Mouse (Mus musculus) WW6 (cell line): ENCODE measurements around the gene Kcnd3.

Experiments used
- DNase-seq: peaks from one replicate; pipeline ENCODE4 v3.0.0-alpha.2; 2013; ENCODE audit warnings: low read depth, low spot score

Gene Kcnd3

DNA sequence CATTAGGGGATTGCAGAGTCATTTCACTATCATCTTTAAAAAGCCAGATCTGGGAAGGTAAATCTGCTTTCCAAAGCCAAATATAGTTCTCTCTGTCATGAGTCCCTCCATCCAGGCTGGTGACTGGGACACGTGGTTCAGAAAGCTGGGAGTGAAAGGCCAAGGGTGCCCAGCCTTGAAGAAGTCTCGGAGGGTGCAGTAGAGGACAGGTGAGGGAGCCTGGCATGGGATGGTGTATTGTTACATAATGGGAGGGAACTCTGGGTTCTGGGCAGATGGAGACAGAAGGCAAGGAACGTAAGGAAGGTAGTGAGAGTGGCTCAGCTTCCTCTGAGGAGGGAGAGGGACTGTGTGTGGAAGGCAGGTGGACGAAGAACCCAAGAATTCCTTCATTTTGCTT, 5.5 kb downstream of the Kcnd3 start:
- DNase-seq, result no peak

DNA sequence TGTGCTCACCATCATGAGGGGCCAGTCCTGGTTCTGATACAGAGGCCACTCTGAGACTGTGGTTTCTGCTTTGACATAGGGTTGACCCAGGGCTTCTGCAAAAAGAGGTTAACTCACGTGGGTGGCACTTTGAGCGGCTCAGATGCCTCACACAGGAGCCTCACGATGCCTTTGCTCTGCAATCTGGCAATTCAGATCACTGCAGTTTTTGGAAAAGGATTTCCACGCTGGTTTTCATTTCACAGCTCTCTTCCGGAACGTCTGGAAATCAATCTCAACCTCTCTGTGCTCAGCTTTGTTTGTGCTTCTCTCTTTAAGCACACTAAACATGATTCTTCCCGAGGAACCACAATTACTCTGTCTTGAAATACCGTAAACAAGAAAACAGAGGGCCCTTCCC, 14.4 kb downstream of the Kcnd3 start:
- DNase-seq, result no peak

DNA sequence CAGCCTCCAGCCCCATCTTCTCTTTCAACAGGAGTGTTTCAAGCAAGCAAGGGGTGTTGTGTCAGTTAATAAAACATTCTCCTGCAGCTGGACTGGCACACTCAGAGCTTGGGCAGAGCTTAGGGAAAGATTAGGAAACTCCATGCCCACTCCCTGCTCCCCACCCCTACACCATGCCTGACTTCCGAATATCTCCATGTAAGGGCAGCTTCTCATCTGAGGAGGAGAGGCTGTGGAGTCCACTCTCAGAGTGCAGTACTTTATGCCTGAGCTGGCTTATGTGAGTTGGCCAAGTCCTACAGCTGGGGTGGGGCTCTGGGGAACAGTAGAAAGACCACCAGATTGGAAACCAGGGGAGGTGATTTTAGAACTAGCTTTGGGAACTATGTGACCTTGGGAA, 20.4 kb downstream of the Kcnd3 start:
- no peak for DNase-seq

DNA sequence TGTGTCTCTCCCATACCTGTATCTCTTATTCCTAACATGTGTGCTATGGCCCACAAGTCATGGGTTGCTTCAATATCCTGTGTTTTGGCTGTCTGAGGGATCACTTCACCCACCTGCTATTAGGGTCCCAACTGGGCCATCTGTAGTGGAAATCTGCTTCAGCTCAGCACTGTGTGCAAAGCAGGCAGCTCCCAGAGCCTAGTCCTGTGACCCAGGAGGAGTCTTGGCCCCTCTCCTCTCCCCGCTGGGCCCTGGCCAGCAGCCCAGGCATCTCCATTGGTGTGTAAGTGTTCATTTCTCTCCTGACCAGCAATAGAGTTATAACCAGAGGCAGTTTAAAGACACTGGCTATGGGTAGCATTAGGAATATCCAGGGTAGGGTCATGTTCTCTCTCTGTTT, 24.3 kb downstream of the Kcnd3 start:
- DNase-seq, result no peak

DNA sequence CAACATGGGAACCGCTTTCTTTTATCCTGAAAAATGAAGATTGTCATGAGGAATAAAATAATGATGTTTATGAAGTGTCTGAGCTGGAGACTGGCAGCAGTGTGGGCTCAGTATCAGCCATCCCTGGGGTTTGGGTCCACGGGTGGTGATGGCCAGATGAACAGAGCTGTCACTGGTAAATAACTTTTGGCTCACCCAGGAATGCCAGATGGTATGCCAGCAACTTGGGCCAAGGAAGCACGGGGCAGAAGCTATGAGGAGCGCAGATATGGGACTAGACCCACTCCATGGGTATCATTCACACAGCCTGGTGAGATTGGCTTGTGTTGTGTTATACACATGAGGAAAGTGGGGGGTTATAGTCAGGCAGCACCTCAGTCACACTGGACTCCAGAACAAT, 26.7 kb downstream of the Kcnd3 start:
- no peak for DNase-seq

DNA sequence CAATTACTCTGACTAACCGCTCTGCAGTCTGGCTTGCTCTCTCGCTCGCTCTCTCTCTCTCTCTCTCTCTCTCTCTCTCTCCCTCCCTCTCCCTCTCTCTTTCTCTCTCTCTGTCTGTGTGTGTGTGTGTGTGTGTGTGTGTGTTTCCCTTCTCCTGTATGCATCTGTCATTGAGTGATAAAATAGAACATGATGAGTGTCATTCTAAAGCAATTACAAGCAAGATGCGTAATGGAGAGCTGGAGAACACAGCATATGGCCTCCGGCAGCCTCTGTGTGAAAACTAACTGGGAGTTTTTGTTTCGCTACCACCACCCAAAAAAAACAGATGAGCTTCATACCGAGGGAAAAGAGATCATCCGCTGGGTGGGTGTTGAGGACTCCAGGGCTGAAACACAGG, 29.3 kb downstream of the Kcnd3 start:
- DNase-seq, result no peak

DNA sequence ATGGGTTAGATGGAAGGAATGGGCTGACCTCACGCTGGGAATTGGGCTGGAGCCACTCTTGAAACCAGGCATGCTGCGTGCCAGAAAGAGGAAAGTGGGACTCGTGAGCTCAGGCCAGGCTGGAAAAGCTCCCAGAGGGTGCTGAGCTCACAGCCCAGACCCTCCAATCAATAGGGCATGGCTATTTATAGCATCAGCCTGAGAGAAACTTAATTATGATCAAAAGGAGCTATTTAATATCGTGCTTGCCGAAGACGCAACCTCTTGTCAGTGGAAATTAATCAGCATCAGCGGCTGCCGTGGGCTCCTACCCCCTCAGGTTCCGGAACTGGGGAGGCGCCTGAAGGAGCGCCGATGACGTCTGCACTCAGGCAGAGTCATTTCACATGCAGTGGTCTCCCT, 31.5 kb downstream of the Kcnd3 start:
- no peak for DNase-seq

DNA sequence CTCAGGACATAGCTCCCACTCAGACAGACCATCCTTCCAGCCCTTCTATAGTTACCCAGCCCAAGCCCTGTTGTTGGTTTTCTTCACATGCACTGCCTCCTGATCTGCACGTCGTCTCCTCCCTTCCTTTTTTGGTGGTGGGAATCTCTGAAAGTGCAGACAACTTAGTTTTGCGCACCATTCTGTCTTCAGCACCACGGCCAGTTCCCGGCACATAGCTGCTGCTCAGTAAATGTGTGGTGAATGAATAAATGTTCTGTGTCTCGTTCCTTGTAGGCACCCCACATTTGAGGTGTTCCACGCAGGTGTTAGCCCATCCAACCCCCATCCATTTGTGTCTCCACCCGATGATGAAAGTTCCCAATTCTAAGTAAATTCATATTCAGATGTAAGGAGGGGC, 35.0 kb downstream of the Kcnd3 start:
- peak; percentile 13 for DNase-seq

DNA sequence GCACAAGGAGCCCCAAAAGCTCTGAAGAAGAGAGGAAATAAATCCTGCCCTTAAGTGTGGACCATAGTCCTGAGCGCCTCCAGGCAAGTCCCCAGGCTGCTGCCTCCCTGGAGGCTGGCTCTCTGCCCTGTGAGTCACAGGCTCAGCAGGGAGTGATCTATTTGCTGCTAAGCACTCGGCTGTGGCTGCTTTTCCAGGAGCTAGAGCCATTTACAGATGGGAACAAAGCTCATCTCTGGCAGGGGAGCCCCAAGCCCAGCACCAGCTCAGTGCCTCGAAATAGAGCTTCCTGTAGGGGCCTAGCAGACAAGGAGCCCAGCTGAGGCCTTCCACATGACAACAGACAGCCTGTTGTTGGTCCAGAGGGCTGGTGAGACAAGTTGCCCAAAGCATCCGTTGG, 37.5 kb downstream of the Kcnd3 start:
- no peak for DNase-seq

DNA sequence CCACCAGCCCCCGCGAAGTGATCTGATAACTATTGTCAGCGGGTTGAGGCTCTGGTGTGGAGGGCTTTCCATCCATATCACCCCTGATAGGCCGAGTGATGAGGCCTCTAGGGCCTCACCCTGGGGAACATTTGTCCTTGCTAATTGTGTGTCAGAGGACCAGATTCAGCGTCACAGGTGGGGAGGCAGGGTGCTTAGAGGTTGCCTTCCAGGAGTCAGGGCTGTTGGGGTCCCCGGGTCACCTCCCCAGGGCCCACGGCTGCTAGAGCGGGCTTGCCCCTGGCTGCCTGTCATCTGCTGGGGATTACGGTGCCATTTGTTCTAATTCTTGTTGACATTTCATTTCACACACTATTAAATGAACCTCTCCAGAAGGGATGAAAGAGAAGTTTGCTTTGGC, 42.8 kb downstream of the Kcnd3 start:
- no peak for DNase-seq

DNA sequence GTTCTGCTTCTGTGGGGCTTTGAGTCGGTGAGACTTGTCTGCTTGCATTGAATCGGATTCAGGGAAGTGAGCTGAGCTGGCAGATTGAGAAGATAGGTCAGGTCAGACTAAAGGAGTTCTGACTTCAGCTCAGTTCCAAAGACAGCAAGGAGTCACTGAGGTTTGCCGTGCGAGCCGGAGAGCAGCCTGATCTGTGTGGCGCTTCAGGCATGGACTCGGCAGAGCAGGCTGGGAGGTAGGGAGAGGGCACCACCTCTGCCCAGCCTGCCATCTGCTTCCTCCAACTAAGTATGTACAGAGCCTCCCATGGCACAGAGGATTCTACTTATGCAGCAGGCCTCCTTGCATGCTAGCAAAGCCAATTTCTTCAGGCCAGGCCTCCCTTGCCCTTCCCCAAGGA, 44.1 kb downstream of the Kcnd3 start:
- no peak for DNase-seq

DNA sequence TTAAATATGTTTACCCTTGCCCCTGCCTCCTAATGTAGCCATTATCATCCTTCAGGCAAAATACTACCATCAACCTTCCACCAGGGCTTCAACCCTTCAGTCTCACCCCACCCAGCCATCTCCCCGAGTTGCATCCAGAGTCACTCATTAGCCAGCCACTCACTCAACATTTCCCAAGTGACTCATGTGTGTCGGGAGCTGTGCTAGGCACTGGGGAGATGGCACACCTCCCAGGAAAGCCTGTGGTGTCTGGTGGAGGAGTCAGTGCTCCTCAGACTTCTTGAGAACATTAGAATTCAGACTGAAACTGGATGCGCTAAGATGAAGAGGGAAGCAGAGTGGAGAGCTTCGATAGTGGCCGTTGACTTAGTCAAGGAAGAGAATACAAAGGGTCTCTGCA, 44.8 kb downstream of the Kcnd3 start:
- no peak for DNase-seq

DNA sequence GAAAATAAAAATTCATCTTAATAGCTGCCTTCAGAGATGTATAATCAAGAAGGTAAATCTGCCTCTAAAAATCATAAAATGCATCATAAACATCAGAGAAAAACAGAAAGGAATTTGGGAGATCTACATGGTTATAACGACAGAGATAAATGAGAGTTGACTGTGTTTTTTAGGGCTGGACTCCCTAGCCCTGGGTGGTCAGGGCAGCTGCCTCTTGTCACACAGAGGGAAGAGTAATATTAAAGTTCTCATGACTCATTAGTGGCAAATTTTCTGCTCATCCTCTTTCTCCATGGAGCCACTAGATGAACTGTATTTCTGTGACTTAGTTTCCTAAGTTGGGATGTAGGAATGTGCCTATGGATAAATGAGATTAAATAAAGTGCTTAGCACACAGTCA, 48.9 kb downstream of the Kcnd3 start:
- no peak for DNase-seq

DNA sequence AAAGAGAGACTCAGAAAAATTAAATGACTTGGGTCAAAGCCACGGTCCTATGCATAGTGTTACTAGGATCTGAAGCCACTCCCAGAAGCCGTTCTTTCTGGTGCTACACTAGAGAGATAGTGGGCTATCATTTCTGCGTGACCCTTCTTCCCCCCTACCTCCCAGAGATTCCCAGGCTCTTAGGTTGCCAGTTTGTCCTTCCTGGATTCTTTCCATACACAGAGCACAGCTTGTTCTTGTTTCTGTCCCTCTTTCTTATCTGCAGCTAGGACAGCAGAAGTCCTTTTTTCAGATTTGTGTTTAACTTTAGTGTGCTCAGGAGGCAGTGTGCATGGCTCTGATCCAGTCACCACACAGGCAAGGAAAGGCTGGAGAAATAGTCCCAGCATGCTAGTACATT, 52.1 kb downstream of the Kcnd3 start:
- no peak for DNase-seq

DNA sequence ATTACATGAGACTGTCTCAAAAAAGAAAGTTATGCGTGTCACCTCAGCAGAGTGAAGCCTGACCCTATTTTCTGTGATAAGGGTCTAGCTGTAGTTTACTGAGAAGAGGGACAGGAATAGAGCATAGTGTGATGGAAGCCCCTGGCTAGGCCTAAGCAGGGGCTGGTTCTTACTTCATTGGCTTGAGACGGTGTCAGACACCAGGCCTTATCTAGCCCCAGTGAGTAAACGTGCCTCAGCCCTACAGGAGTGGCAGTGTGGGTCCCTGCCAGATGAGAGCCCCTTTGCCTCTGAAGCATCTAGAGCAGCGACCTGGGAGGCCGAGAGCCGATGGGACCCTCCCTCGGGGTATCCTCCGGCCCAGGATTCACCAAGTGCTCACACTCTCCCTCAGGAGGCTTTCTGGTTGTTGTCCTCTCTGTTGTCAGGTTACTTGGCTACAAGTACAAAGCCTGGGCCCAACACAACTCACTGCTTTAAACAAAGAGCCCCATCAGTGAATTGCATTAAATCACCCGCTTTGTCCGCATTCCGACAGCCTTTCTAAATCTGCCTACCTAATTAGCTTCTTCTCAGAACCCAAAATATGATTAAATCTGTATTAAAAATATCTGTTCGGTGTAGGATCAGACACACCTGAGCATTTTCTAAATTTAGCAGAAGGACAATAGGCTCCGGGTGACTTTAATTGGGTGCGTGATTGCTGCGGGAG, 53.2 kb downstream of the Kcnd3 start:
- DNase-seq, result no peak

DNA sequence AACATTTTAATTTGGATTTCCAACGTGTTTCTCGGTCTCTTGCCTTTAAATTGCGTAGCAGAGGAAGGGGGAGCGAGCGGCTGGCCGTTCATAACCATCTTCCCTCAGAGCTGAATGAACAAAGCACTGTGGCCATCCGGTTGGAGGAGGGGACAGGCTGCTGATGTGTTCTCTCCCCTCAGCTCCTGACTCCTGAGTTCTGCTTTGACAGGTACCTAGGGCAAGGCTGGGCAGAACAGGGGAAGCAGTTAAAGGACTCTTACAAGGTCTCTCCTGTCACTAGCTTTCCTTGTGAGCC, 53.7 kb downstream of the Kcnd3 start:
- DNase-seq, result no peak

DNA sequence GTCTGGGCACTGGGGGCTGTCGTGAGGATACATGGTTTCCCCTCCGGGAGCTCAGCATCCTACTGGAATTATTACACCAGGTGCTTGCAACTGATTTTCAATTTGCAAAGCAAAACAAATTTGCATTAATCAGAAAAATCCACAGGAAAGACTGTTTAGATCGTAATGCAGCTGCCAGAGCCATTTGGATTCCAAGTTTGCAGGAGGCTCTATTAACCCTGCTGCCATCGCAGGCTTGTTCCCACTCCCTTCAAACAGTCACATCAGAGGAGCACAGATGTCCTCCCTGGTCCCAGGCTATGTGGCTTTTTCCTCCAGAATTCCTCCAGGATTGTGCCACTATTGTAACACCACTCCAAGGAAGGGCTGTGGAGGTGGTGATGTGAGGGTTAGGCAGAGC, 54.5 kb downstream of the Kcnd3 start:
- DNase-seq, result no peak

DNA sequence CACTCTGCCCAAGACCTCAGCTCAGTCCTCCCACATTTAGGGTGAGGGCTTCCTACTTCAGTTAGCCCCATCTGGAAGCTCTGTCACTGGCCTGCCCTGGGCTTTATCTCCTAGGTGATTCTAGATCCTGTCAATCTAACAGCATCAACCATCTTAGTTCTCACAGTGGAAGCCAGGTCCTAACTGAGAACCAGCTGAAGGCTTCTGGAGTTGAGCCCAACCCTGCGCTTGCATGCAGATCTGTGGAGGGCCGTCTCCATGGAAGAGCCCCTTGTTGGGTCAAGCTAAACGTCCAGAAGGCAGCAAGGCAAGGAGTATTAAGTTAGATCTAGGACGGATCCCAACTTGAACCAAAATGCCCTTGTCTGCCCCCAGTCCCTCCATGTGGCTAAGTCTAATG, 57.2 kb downstream of the Kcnd3 start:
- no peak for DNase-seq

DNA sequence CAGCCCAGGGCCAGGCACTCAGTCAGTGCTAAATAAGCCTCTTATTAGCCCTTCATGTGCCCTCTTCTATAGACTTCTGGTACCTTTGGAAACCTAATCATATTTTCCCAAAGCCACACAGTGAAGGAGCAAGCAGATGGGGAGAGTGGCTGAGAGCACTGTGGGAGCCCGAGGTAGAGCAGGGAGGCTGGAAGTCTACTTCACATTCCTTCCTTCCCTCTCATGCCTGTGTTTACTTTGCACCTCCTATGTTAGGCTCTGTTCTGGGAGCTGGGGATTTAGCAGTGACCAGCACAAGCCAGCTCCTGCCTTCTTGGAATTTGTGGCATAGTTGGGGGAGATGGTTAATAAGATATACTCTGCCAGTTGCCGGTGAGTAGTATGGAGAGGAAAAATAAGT, 59.7 kb downstream of the Kcnd3 start:
- no peak for DNase-seq

DNA sequence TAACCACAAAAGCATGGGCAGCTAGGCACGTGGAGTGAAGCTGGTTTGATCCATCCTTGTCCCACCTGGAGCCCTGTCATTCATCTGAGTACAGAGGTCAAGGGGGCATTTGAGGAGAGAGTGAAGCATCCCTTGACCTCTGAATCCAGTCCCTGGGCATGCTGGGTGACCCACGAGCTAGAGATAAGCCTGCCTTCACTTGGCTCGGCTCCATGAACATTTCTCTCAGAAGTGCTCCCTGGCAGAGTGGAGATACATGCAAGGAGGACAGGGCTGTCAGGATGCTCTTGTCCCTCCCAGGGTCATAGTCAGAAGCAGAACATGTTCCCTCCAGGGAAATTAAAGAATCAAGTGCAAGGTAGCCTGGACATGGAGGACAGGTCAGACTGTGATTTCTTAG, 62.1 kb downstream of the Kcnd3 start:
- no peak for DNase-seq

DNA sequence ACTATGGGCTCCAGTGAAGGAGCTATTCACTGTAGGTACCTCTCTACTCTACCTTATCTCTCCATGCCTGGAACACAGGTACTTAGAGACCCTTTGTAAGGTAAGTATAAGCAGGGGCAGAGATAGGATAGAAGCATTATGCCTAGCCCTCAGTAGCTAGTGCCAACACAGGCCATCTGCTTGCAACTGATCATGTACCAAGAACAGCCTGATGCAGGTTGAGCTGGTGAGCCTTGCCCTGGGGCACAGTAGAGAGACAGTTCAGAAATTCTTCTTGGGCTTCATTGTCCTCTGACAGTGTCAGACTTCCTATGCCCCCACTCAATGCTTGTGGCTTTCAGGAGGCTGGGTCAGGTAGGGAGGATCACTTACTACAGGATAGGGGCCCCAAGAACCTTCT, 62.9 kb downstream of the Kcnd3 start:
- no peak for DNase-seq

DNA sequence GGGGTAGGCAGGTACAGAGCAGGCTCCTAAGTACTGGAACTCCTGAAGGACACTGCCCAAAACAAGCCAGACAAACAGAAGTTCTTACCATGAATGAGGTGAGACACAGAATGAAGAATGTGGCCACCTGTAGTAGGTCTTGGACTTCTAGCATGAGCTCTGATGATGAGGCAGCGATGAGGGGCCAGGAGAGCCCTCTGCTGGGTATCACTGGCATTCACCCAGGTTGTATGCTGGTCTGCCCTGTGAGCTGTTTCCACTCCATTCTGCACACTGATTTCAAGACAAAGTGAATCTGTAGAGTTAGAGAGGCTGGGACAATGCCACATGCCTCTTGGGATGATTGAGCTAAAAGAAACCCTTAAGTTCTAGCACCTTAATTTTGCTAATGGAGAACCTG, 63.5 kb downstream of the Kcnd3 start:
- no peak for DNase-seq

DNA sequence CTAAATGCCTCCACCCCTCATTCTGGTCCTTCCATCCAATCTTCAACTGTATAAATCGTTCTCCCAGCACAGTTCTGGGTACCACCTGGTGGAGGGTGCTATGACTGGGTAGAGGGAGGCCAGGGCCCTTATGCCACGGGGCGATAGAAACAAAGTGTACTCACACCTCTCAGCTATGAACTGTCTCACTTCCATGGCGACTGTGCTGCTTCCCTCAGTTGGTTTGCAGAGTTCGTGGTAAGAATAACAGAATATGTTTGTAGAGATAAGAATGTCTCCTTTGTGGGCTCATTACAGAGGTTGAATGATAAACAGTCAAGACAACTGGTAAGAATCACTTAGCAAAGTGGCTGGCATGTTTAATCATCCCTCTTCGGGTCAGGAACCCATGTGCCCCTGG, 68.3 kb downstream of the Kcnd3 start:
- DNase-seq, result no peak

DNA sequence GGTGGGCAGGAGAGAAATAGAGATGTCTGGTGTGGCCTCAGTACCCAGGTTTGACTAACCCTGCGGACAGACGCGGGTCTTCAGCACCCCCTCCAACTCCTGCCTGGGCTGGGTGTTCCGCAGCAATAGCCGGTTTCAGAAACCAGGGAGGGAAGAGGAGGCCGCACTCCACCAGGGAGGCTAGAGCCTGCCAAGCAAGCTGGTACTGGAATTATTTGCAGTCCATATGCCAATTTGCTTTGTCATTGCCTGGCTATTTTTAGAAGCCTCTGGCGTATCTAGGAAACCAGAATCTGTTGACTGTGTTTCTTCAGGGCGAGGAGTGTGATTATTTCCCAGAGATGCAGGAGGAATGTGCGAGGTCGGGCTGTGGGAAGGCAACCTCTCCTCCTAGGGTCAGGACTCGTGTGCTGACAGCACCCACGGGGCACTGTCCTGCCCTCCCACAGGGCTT, 69.1 kb downstream of the Kcnd3 start:
- no peak for DNase-seq

DNA sequence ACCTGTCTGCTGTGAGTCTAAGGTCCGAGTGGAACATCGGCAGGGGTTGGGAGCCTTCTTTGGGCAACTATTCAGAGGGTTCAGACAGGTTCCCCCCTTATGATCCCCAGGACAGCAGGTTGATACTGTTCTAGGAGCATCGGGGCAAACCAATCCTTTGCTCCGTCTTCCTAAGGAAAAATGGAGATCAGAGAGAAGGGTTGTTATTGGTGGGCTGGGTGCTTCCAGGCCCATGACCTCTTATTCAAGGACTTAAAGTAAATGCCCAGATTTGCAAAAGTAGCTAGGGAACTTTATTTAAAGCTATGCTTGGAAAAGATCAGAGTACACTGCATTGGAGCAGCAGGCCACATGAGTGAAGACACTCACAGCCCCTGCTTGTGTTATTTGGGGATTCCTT, 69.5 kb downstream of the Kcnd3 start:
- no peak for DNase-seq
